Mouse (Mus musculus): ENCODE measurements around the gene Rnf145. TPM values are rescaled to one million over a fixed set of nuclear protein-coding genes. Genes with fewer than 3 reads are reported as not detected.

The Rnf145 gene
- polyA plus RNA-seq, 1 experiment from 2014 or later = 26.5 TPM

- WGBS (ENCODE audit: missing documents) = 95% methylated on average over 7 of the region's 7 CpGs
- Histone ChIP-seq H3K27ac (no peak overlapping the region), H3K4me3 (ENCODE audit: inconsistent target) (no peak overlapping the region), H3K36me3 (ENCODE audit: inconsistent target) (peaks cover 27% of the 10 kb centered on the region), H3K79me2 (ENCODE audit: inconsistent target) (peaks cover 79% of the 10 kb centered on the region)
These were observed 18.6 kb downstream of the Rnf145 start for GRCm38 (mm10) chr11:44537403-44537802.

DNA sequence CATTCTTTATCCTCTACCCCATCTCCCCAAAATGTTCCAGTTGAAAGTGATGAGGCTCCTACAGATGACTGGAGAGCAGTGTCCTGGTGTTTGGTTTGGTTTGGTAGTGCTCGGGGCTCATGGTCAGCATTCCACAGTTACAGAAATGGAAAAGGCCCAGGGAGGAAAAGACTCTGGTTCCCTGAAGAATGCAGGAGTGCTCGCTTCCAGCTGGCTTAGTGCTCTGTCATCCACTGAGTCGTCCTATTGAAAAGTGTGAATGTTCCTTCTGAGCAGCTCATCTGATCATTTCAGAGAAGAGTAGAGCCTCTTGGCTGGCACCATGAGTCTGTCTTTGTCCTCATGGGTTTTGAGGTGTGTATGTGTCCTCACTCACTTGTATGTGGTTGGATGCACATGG lies 19.3 kb downstream of the Rnf145 start:
- 93% methylated on average over 2 of the region's 3 CpGs for WGBS (ENCODE audit: missing documents)
- no peak overlapping the region for H3K27ac ChIP-seq
- peaks cover 76% of the 10 kb centered on the region for H3K79me2 ChIP-seq (ENCODE audit: inconsistent target)
- peaks cover 21% of the 10 kb centered on the region for H3K36me3 ChIP-seq (ENCODE audit: inconsistent target)
- no peak overlapping the region for H3K4me3 ChIP-seq (ENCODE audit: inconsistent target)

DNA sequence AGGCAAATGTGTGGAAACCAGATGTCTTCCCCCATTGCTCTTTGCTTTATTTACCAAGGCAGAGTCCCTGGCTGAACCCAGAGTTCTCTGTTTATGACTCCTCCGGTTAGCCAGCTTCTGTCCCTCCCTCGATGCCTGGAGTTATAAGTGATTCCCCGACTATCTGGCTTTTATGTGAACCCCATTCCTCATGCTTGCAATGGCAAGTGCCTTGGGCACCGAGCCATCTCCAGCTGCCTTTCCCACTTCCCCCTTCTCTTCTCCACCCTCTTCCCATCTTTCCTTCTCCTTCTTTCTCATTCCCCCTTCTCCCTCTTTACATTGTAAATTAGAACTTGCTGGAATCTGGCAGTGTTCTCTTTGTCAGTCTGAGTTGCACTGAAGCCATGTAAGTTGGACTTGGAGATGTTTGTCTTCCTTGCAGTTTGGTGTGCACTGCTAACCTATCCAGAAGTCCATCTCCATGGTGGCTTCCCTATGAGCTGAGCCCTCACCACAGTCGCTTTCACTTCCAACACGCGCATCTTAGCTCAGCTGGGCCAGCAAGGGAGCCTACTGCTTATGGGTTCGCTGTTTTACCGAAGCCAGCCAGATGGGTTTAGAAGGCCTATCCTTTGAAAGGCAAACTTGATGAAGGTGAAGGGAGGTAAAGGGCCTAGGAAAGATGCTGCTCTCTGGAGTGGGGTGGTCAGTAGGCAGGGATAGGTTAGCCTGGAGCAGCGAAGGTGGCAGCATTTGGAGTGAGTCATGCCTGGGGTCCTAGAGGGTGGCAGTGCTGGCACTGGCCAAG lies 19.9 kb downstream of the Rnf145 start:
- 66% methylated on average over 10 of the region's 10 CpGs for WGBS (ENCODE audit: missing documents)
- H3K27ac ChIP-seq = 0 out of 2 replicates have a peak overlapping the region, but pooled peaks have one; percentile 10
- H3K79me2 ChIP-seq (ENCODE audit: inconsistent target) = peaks cover 70% of the 10 kb centered on the region
- no peak overlapping the region for H3K4me3 ChIP-seq (ENCODE audit: inconsistent target)
- peaks cover 15% of the 10 kb centered on the region; the same call in 1 of the 2 replicates for H3K36me3 ChIP-seq (ENCODE audit: inconsistent target)

DNA sequence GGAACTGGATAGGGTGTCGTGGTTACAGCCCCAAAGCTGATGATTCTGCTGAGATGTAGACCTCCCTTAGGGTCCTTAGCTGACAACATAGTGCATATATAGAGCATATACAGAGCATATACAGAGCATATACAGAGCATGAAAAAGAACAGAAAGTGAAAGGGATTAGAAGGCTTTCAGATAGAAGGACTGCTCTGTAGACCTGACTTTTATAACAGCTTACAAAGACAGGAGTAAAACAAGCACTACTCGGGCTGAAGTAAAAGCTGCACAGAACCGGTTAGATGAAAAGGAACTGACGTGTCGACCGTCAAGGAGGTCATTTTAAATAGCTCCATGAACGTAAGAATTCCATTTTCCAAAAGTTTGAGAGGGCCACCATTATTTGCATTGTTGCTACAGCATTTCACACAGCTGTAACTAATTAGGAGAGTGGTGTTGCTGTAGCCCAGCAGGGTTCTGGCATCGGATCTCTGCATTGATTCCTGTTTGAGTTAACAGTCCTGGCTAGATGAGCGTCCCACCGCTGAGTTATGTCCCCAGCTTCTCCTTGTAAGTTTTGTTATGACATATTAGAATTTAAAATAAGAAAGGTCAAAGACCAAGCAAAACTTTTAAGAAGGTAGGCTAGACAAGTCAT lies 20.6 kb downstream of the Rnf145 start:
- H3K27ac ChIP-seq = 0 out of 2 replicates have a peak overlapping the region, but pooled peaks have one; percentile 10
- H3K36me3 ChIP-seq (ENCODE audit: inconsistent target) = 0 out of 2 replicates have a peak, but pooled peaks cover 8% of the 10 kb centered on the region

DNA sequence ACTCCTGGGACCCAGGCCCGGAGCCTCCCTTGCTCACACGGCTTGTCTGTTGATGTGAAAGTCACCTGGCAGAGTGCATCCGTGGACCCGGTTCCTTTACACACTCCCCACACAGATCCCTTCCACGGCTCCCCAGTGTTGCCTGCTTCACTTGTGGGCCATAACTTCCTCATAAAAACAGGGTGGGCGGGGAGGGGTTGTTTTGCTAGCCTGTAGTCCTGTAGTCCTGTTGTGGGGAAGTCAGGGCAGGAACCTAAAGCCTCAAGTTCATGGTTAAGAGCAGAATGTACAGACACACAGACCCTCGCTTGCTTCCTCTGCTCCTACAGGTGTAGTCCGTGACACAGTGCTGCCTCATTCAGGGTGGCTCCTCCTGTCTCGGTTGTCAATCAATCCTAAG lies 21.5 kb downstream of the Rnf145 start:
- WGBS (ENCODE audit: missing documents) = 23% methylated on average over 7 of the region's 9 CpGs
- Histone ChIP-seq H3K4me3 (ENCODE audit: inconsistent target) (no peak overlapping the region), H3K36me3 (ENCODE audit: inconsistent target) (0 out of 2 replicates have a peak, but pooled peaks cover 2% of the 10 kb centered on the region), H3K79me2 (ENCODE audit: inconsistent target) (peaks cover 57% of the 10 kb centered on the region), H3K27ac (no peak overlapping the region)

More for the DNA sequence above, 20.6 kb downstream of the Rnf145 start:
- Histone ChIP-seq H3K79me2 (ENCODE audit: inconsistent target) (peaks cover 65% of the 10 kb centered on the region), H3K4me3 (ENCODE audit: inconsistent target) (no peak overlapping the region)
- 63% methylated on average over 10 of the region's 10 CpGs for WGBS (ENCODE audit: missing documents)

GRCm38 (mm10) chr11:44541280-44541679 lies 22.5 kb downstream of the Rnf145 start:
- Histone ChIP-seq H3K36me3 (ENCODE audit: inconsistent target) (no peaks in the 10 kb centered on the region), H3K79me2 (ENCODE audit: inconsistent target) (peaks cover 46% of the 10 kb centered on the region), H3K27ac (no peak overlapping the region), H3K4me3 (ENCODE audit: inconsistent target) (no peak overlapping the region)
- WGBS (ENCODE audit: missing documents) = 98% methylated on average over 5 of the region's 5 CpGs

- 91% methylated on average over 4 of the region's 4 CpGs for WGBS (ENCODE audit: missing documents)
- H3K79me2 ChIP-seq (ENCODE audit: inconsistent target) = peaks cover 41% of the 10 kb centered on the region
- no peak overlapping the region for H3K27ac ChIP-seq
- H3K4me3 ChIP-seq (ENCODE audit: inconsistent target) = no peak overlapping the region
- H3K36me3 ChIP-seq (ENCODE audit: inconsistent target) = no peaks in the 10 kb centered on the region
These were observed 23.0 kb downstream of the Rnf145 start for GRCm38 (mm10) chr11:44541813-44542212.

DNA sequence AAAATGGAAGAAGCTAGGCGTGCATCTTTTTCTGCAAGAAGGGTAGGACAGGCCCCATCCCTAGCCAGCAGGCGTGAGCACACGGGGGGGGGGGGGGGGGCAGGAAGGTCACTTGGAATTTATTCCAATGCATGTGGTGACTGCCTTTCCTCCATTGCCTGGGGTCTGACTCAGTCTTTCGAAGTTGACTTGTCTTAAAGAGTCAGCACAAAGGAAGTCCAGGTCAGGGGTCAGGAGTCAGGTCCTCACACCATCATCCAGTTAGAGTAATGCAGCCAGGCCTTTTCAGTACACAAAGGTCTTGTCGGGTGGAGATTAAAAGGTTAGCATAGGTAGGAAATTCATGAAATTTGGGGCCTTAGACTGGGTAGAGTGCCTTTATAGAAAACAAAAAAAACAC lies 24.8 kb downstream of the Rnf145 start:
- Histone ChIP-seq H3K79me2 (ENCODE audit: inconsistent target) (peaks cover 44% of the 10 kb centered on the region), H3K36me3 (ENCODE audit: inconsistent target) (peaks cover 2% of the 10 kb centered on the region; the same call in 1 of the 2 replicates), H3K27ac (no peak overlapping the region), H3K4me3 (ENCODE audit: inconsistent target) (no peak overlapping the region)
- 88% methylated on average over 5 of the region's 5 CpGs for WGBS (ENCODE audit: missing documents)

GRCm38 (mm10) chr11:44543996-44544395 lies 25.2 kb downstream of the Rnf145 start:
- H3K27ac ChIP-seq = no peak overlapping the region
- peaks cover 6% of the 10 kb centered on the region; the same call in 1 of the 2 replicates for H3K36me3 ChIP-seq (ENCODE audit: inconsistent target)
- H3K4me3 ChIP-seq (ENCODE audit: inconsistent target) = no peak overlapping the region
- H3K79me2 ChIP-seq (ENCODE audit: inconsistent target) = peaks cover 44% of the 10 kb centered on the region
- 88% methylated on average over 5 of the region's 6 CpGs for WGBS (ENCODE audit: missing documents)

GRCm38 (mm10) chr11:44545181-44545580 lies 26.4 kb downstream of the Rnf145 start:
- Histone ChIP-seq H3K4me3 (ENCODE audit: inconsistent target) (no peak overlapping the region), H3K36me3 (ENCODE audit: inconsistent target) (peaks cover 18% of the 10 kb centered on the region; the same call in 1 of the 2 replicates), H3K27ac (peak overlapping the region; percentile 85), H3K79me2 (ENCODE audit: inconsistent target) (peaks cover 37% of the 10 kb centered on the region)
- WGBS (ENCODE audit: missing documents) = 24% methylated on average over 5 of the region's 7 CpGs

DNA sequence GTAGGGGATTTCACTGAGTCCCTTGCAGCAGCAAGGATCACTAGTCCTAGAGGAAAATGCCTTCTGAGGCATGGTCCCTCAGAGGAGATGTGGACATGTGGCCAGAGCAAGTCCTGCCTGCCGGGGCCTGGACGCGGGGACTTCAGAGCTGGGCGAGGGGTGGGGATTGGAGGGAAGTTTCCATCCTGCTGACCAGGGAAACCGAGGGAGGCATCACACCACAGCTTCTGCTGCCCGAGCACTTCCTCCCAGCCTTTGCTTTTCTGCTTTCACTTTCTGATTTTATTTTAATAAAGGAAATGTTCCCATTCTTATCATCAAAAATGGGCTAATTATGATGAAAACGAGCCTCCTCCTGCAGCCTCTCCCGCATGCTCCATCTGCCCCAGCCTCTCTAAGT lies 27.5 kb downstream of the Rnf145 start:
- Histone ChIP-seq H3K36me3 (ENCODE audit: inconsistent target) (peaks cover 29% of the 10 kb centered on the region), H3K4me3 (ENCODE audit: inconsistent target) (peak overlapping the region; percentile 33), H3K27ac (peak overlapping the region; percentile 85), H3K79me2 (ENCODE audit: inconsistent target) (peaks cover 28% of the 10 kb centered on the region)
- under 1% methylated on average over 8 of the region's 8 CpGs for WGBS (ENCODE audit: missing documents)

GRCm38 (mm10) chr11:44547651-44548196 lies 29.0 kb downstream of the Rnf145 start:
- no peak overlapping the region for H3K4me3 ChIP-seq (ENCODE audit: inconsistent target)
- 94% methylated on average over 8 of the region's 8 CpGs for WGBS (ENCODE audit: missing documents)
- peaks cover 13% of the 10 kb centered on the region for H3K79me2 ChIP-seq (ENCODE audit: inconsistent target)
- H3K36me3 ChIP-seq (ENCODE audit: inconsistent target) = peaks cover 43% of the 10 kb centered on the region
- H3K27ac ChIP-seq = 0 out of 2 replicates have a peak overlapping the region, but pooled peaks have one; percentile 85

- peaks cover 53% of the 10 kb centered on the region for H3K36me3 ChIP-seq (ENCODE audit: inconsistent target)
- H3K27ac ChIP-seq = no peak overlapping the region
- peaks cover 19% of the 10 kb centered on the region for H3K79me2 ChIP-seq (ENCODE audit: inconsistent target)
- no peak overlapping the region for H3K4me3 ChIP-seq (ENCODE audit: inconsistent target)
- 98% methylated on average over 12 of the region's 12 CpGs for WGBS (ENCODE audit: missing documents)
These were observed 30.1 kb downstream of the Rnf145 start for GRCm38 (mm10) chr11:44548816-44549215.

DNA sequence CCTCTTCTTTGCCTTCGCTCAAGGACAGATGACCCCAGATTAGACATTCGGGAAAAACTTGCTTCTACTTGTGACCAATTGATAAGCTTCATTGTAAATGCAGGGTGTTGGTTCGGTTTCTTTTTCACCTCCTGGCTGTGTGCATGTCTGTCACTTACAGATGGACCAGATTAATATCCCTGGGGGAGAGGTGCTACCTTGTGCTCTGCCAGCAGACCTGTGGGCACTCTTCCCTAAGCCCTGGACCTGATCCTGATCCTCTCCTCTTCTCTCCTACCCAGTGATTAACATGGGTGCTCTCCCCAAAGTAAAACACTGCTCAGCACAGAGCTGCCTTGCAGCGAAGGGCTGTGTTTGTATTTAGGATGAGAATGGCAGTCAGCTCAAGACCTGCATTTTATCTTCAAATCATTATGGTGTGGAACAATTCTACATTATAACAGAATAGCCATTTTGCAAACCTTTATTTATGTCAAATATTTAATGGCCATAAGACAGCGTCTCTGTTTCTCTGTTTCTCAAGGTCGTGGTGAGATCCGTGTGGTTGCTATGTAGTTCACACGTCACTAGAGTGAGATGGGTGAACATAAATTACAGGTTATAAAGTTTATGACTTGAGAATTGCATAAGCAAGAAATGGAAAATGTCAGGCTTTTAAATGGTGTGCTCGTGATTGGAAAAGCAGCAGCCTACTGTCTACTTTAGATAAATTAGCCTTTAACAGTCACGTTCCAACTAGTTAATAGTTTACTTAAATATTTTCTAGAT lies 30.9 kb downstream of the Rnf145 start:
- 92% methylated on average over 10 of the region's 10 CpGs for WGBS (ENCODE audit: missing documents)
- Histone ChIP-seq H3K4me3 (ENCODE audit: inconsistent target) (no peak overlapping the region), H3K27ac (no peak overlapping the region), H3K79me2 (ENCODE audit: inconsistent target) (peaks cover 25% of the 10 kb centered on the region), H3K36me3 (ENCODE audit: inconsistent target) (peaks cover 54% of the 10 kb centered on the region)

Measured in macrophage (primary cell).